8 mouse cellular contexts compared by ENCODE assay signal in genomic region chr1:132191786-132192680, GRCm38 (mm10). TPM values are rescaled to one million over a fixed set of nuclear protein-coding genes. Genes with fewer than 3 reads are reported as not detected.
DNase-seq lines count a peak whose midpoint lies in the region; ATAC-seq and TF ChIP-seq lines count a peak whose summit lies in the region.

No protein-coding gene starts in this region.

- H3K36me3 ChIP-seq in heart, embryonic 12.5 days, result no peaks in the 10 kb centered on the region
- H3K36me3 ChIP-seq in ES-Bruce4 (ENCODE audit: control insufficient read depth, insufficient read depth, low read length, poor library complexity, severe bottlenecking), result no peaks in the 10 kb centered on the region
- peaks cover 9% of the 10 kb centered on the region for H3K36me3 ChIP-seq in forebrain, embryonic 10.5 days (replicated peaks)
- no peaks in the 10 kb centered on the region for H3K36me3 ChIP-seq in limb, embryonic 15.5 days

- peak overlapping the region; percentile 56 for H3K4me3 ChIP-seq in heart, embryonic 12.5 days
- H3K4me3 ChIP-seq in ES-Bruce4 (ENCODE audit: low read depth, low read length), result peak overlapping the region; percentile 84
- peak overlapping the region; percentile 93 for H3K4me3 ChIP-seq in forebrain, embryonic 10.5 days
- H3K4me3 ChIP-seq in limb, embryonic 15.5 days, result peak overlapping the region; percentile 51; the same call in 1 of the 2 replicates

- peaks cover 42% of the 10 kb centered on the region for H3K4me1 ChIP-seq in heart, embryonic 12.5 days (replicated peaks)
- H3K4me1 ChIP-seq in ES-Bruce4 (ENCODE audit: control insufficient read depth, insufficient read depth, low read length), result peaks cover 10% of the 10 kb centered on the region
- peaks cover 95% of the 10 kb centered on the region for H3K4me1 ChIP-seq in forebrain, embryonic 10.5 days
- H3K4me1 ChIP-seq in limb, embryonic 15.5 days, result peaks cover 41% of the 10 kb centered on the region

- no peak for TF ChIP-seq EP300 in ES-Bruce4 (IDR thresholded peaks at IDR 0.05; ENCODE audit: insufficient read depth, low read depth, low read length)

- DNase-seq in heart, postnatal 25 days (ENCODE audit: low spot score), result no peak
- peak; percentile 65 for DNase-seq in forebrain, embryonic 10.5 days (ENCODE audit: extremely low spot score, low spot score)
- no peak for DNase-seq in adipocyte (ENCODE audit: low spot score)
- DNase-seq in right cerebral cortex, adult 18-20 months, result no peak
- DNase-seq in kidney, adult 11 months, result no peak

- peaks cover 91% of the 10 kb centered on the region for H3K27me3 ChIP-seq in heart, embryonic 12.5 days (replicated peaks)
- H3K27me3 ChIP-seq in ES-Bruce4 (ENCODE audit: control insufficient read depth, insufficient read depth, low read length, poor library complexity, severe bottlenecking), result no peaks in the 10 kb centered on the region
- peaks cover 98% of the 10 kb centered on the region for H3K27me3 ChIP-seq in forebrain, embryonic 10.5 days (ENCODE audit: poor library complexity, severe bottlenecking)
- H3K27me3 ChIP-seq in limb, embryonic 15.5 days, result peaks cover 83% of the 10 kb centered on the region

- no peak for TF ChIP-seq POLR2A in ES-Bruce4 (IDR thresholded peaks at IDR 0.05; ENCODE audit: insufficient read depth, low read length)

- peak overlapping the region; percentile 79 for H3K4me2 ChIP-seq in heart, embryonic 12.5 days
- peak overlapping the region; percentile 98; the same call in 1 of the 2 replicates for H3K4me2 ChIP-seq in limb, embryonic 15.5 days

- no peaks in the 10 kb centered on the region for H3K9me3 ChIP-seq in heart, embryonic 12.5 days (replicated peaks)
- no peaks in the 10 kb centered on the region for H3K9me3 ChIP-seq in ES-Bruce4 (replicated peaks; ENCODE audit: control insufficient read depth, insufficient read depth, low read length, poor library complexity, severe bottlenecking)
- no peaks in the 10 kb centered on the region for H3K9me3 ChIP-seq in forebrain, embryonic 10.5 days
- no peaks in the 10 kb centered on the region for H3K9me3 ChIP-seq in limb, embryonic 15.5 days

- H3K9ac ChIP-seq in heart, embryonic 12.5 days, result no peak overlapping the region
- H3K9ac ChIP-seq in ES-Bruce4 (ENCODE audit: low read depth, poor library complexity, severe bottlenecking), result peak overlapping the region; percentile 89
- H3K9ac ChIP-seq in limb, embryonic 15.5 days, result no peak overlapping the region

- 8% methylated on average over 16 of the region's 16 CpGs for WGBS in heart, embryonic 12.5 days
- 2% methylated on average over 16 of the region's 16 CpGs for WGBS in forebrain, embryonic 10.5 days
- whole genome bisulfite sequencing in limb, embryonic 15.5 days, result 7% methylated on average over 16 of the region's 16 CpGs

- intact Hi-C loops in heart, postnatal 25 days (cut with DNase I), result no loop called here

- no peak overlapping the region for H3K27ac ChIP-seq in heart, embryonic 12.5 days (ENCODE audit: poor library complexity, severe bottlenecking)
- H3K27ac ChIP-seq in ES-Bruce4 (ENCODE audit: insufficient read depth, low read length), result peak overlapping the region; percentile 6
- H3K27ac ChIP-seq in forebrain, embryonic 10.5 days, result peak overlapping the region; percentile 100
- H3K27ac ChIP-seq in limb, embryonic 15.5 days, result no peak overlapping the region

- peak; percentile 43 for TF ChIP-seq CTCF in ES-Bruce4 (IDR thresholded peaks at IDR 0.05; ENCODE audit: low read depth, low read length)

- no peak for ATAC-seq in heart, embryonic 12.5 days (ENCODE audit: insufficient number of reproducible peaks, low FRiP score)
- no peak for ATAC-seq in limb, embryonic 15.5 days (ENCODE audit: insufficient number of reproducible peaks, low FRiP score, low TSS enrichment, low read depth)

RNA-seq across cellular contexts. Expression of gene AC124108.1, which starts 0.8 kb away (rescaled TPM):
- not detected in 2 replicates for polyA plus RNA-seq in heart, embryonic 12.5 days (2016; fragmentation: Nextera tagmentation; extraction: Ambion mirVana)
- not detected for total RNA-seq in heart, postnatal 25 days (2021)
- 7.6 and 7.7 TPM in 2 replicates for polyA plus RNA-seq in ES-Bruce4 (2011; ENCODE audit: insufficient read depth, insufficient read length, low read depth, missing spikeins)
- 1.8 and 3.3 TPM in 2 replicates for polyA plus RNA-seq in forebrain, embryonic 10.5 days (2016; fragmentation: Nextera tagmentation; extraction: Ambion mirVana)
- 0.12 and 0.25 TPM in 2 replicates for polyA plus RNA-seq in limb, embryonic 15.5 days (2015; fragmentation: Nextera tagmentation; extraction: Ambion mirVana)

RNA-seq across cellular contexts. Expression of gene Lemd1, which starts 0.8 kb away (rescaled TPM):
- polyA plus RNA-seq in heart, embryonic 12.5 days (2016; fragmentation: Nextera tagmentation; extraction: Ambion mirVana), result not detected in 2 replicates
- not detected for total RNA-seq in heart, postnatal 25 days (2021)
- polyA plus RNA-seq in ES-Bruce4 (2011; ENCODE audit: insufficient read depth, insufficient read length, low read depth, missing spikeins), result 16.8 and 20.0 TPM in 2 replicates
- 4.1 and 4.2 TPM in 2 replicates for polyA plus RNA-seq in forebrain, embryonic 10.5 days (2016; fragmentation: Nextera tagmentation; extraction: Ambion mirVana)
- polyA plus RNA-seq in limb, embryonic 15.5 days (2015; fragmentation: Nextera tagmentation; extraction: Ambion mirVana), result 0.29 and 0.56 TPM in 2 replicates

RNA-seq across cellular contexts. Expression of gene Gm10188, which starts 37.5 kb away (rescaled TPM):
- polyA plus RNA-seq in heart, embryonic 12.5 days (2016; fragmentation: Nextera tagmentation; extraction: Ambion mirVana), result not detected in 2 replicates
- total RNA-seq in heart, postnatal 25 days (2021), result not detected
- polyA plus RNA-seq in ES-Bruce4 (2011; ENCODE audit: insufficient read depth, insufficient read length, low read depth, missing spikeins), result not detected in 2 replicates
- polyA plus RNA-seq in forebrain, embryonic 10.5 days (2016; fragmentation: Nextera tagmentation; extraction: Ambion mirVana), result not detected in 2 replicates
- polyA plus RNA-seq in limb, embryonic 15.5 days (2015; fragmentation: Nextera tagmentation; extraction: Ambion mirVana), result not detected in 2 replicates

RNA-seq across cellular contexts. Expression of gene Cdk18, which starts 52.5 kb away (rescaled TPM):
- polyA plus RNA-seq in heart, embryonic 12.5 days (2016; fragmentation: Nextera tagmentation; extraction: Ambion mirVana), result 3.7 and 4.8 TPM in 2 replicates
- 10 to 100 TPM; 10.9 to 12.0 TPM for total RNA-seq in heart, postnatal 25 days (2021)
- 24.6 and 32.8 TPM in 2 replicates for polyA plus RNA-seq in ES-Bruce4 (2011; ENCODE audit: insufficient read depth, insufficient read length, low read depth, missing spikeins)
- polyA plus RNA-seq in forebrain, embryonic 10.5 days (2016; fragmentation: Nextera tagmentation; extraction: Ambion mirVana), result 1.4 and 1.5 TPM in 2 replicates
- polyA plus RNA-seq in limb, embryonic 15.5 days (2015; fragmentation: Nextera tagmentation; extraction: Ambion mirVana), result 1.4 and 2.7 TPM in 2 replicates

Comparison
In these comparisons a context has a peak if more than half of its experiments do, and no peak if none do; other contexts are left out.
1. H3K27ac ChIP-seq: peak in ES-Bruce4 (single experiment) and forebrain, embryonic 10.5 days (single experiment); none in heart, embryonic 12.5 days (single experiment) and limb, embryonic 15.5 days (single experiment).
2. Peak in every context shown above with its lines, with median percentiles within 50 percentile points of each other: H3K4me3 ChIP-seq.